Mouse (Mus musculus): Measurements from ENCODE around the gene Ofcc1.

- TF ChIP-seq CTCF (IDR thresholded peaks at IDR 0.05; ENCODE audit: borderline replicate concordance, control insufficient read depth, extremely low read depth, insufficient read depth, low read length, poor library complexity) (no peak), POLR2A (IDR thresholded peaks at IDR 0.05; ENCODE audit: control insufficient read depth, extremely low read depth, insufficient read depth, low read length, poor library complexity) (no peak)
These were observed 80.6 kb downstream of the Ofcc1 start for GRCm38 (mm10) chr13:40280616-40281015.
